Mouse (Mus musculus) lung, embryonic 16.5 days (tissue): Measurements from ENCODE around the gene Hoxd8. TPM values are rescaled to one million over a fixed set of nuclear protein-coding genes. Genes with fewer than 3 reads are reported as not detected.

Source experiments
- ATAC-seq: fragments of 200-750 bp; cut with Nextera tagmentation; 2 replicates; pipeline ENCODE4 v1.8.0; 2017; ENCODE audit warnings: low read depth, mild to moderate bottlenecking, moderate library complexity
- H3K27ac ChIP-seq: fragments of 300-500 bp; sonication (generic); 2 replicates; pipeline ENCODE4 v1.5.1; 2014; ENCODE audit warnings: mild to moderate bottlenecking, control low read depth, low read length
- H3K27me3 ChIP-seq: fragments of 300-500 bp; sonication (generic); 2 replicates; pipeline ENCODE4 v1.6.1; 2014; ENCODE audit warnings: low read depth, low read length, mixed read lengths; ENCODE audit not compliant: control insufficient read depth, insufficient read depth
- H3K36me3 ChIP-seq: fragments of 300-500 bp; sonication (generic); 2 replicates; pipeline ENCODE4 v1.6.1; 2014; ENCODE audit warnings: low read length; ENCODE audit not compliant: control insufficient read depth, insufficient read depth
- H3K4me1 ChIP-seq: fragments of 300-500 bp; sonication (generic); replicated peaks from 2 replicates; pipeline ENCODE4 v1.6.1; 2014; ENCODE audit warnings: low read length, mixed read lengths; ENCODE audit not compliant: control insufficient read depth, insufficient read depth
- H3K4me2 ChIP-seq: fragments of 300-500 bp; sonication (generic); 2 replicates; pipeline ENCODE4 v1.6.1; 2014; ENCODE audit warnings: low read depth, low read length, control low read depth
- H3K4me3 ChIP-seq: fragments of 300-500 bp; sonication (generic); 2 replicates; pipeline ENCODE4 v1.5.1; 2014; ENCODE audit warnings: mild to moderate bottlenecking, low read length, control low read depth
- H3K9ac ChIP-seq: fragments of 300-500 bp; sonication (generic); 2 replicates; pipeline ENCODE4 v1.6.1; 2014; ENCODE audit warnings: low read length, control low read depth
- H3K9me3 ChIP-seq: fragments of 300-500 bp; sonication (generic); 2 replicates; pipeline ENCODE4 v1.6.1; 2016; ENCODE audit warnings: low read length; ENCODE audit not compliant: control insufficient read depth
- WGBS: fragments of 180-500 bp; shearing (Covaris S2); extraction: QIAGEN DNeasy Blood & Tissue Kit; methylation state at CpG from one replicate; pipeline ENCODE4 v1.1.7; 2014; 5-methylcytosine and 5-hydroxymethylcytosine counted together
- polyA plus RNA-seq: library from polyadenylated mRNA; unstranded; fragments of >200 nt; fragmentation: Nextera tagmentation; extraction: Ambion mirVana; gene quantifications from 2 replicates; pipeline ENCODE4 v1.2.1, GENCODE M21; 2015

The Hoxd8 gene
- polyA plus RNA-seq, 1 experiment from 2014 or later = 0.20 TPM

- Histone ChIP-seq H3K27me3 (peaks cover 87% of the 10 kb centered on the region), H3K36me3 (no peaks in the 10 kb centered on the region), H3K9ac (no peak overlapping the region), H3K4me3 (no peak overlapping the region), H3K9me3 (no peaks in the 10 kb centered on the region), H3K4me2 (no peak overlapping the region), H3K4me1 (no peaks in the 10 kb centered on the region), H3K27ac (no peak overlapping the region)
- no peak for ATAC-seq
- WGBS = 8% methylated on average over 8 of the region's 8 CpGs
These were observed 14.1 kb upstream of the Hoxd8 start for GRCm38 (mm10) chr2:74690338-74690716.

GRCm38 (mm10) chr2:74691022-74691951 is 13.1 kb upstream of the Hoxd8 start, which contains the start of gene Hoxd10:
TSS of gene Hoxd10 (plus strand) at chr2:74691924.
- 2% methylated on average over 56 of the region's 56 CpGs for WGBS
- Histone ChIP-seq H3K36me3 (no peaks in the 10 kb centered on the region), H3K27me3 (peaks cover 93% of the 10 kb centered on the region), H3K27ac (no peak within 1 kb of the TSS), H3K9ac (no peak within 1 kb of the TSS), H3K4me3 (0 out of 2 replicates have a peak within 1 kb of the TSS, but pooled peaks have one; percentile 19), H3K4me1 (no peaks in the 10 kb centered on the region), H3K4me2 (no peak within 1 kb of the TSS), H3K9me3 (no peaks in the 10 kb centered on the region)
- ATAC-seq = peak; percentile 87

GRCm38 (mm10) chr2:74691995-74692807 is 12.2 kb upstream of the Hoxd8 start:
- H3K4me1 ChIP-seq = no peaks in the 10 kb centered on the region
- 4% methylated on average over 35 of the region's 35 CpGs for WGBS
- no peak overlapping the region for H3K9ac ChIP-seq

GRCm38 (mm10) chr2:74692808-74693431 is 11.5 kb upstream of the Hoxd8 start:
- 1% methylated on average over 20 of the region's 20 CpGs for WGBS
- H3K4me1 ChIP-seq = peaks cover 2% of the 10 kb centered on the region; the same call in 1 of the 2 replicates
- H3K36me3 ChIP-seq = no peaks in the 10 kb centered on the region
- H3K4me3 ChIP-seq = no peak overlapping the region
- H3K27me3 ChIP-seq = peaks cover 93% of the 10 kb centered on the region
- H3K9ac ChIP-seq = no peak overlapping the region
- no peak overlapping the region for H3K4me2 ChIP-seq
- no peak for ATAC-seq
- H3K9me3 ChIP-seq = no peaks in the 10 kb centered on the region
- no peak overlapping the region for H3K27ac ChIP-seq

More at GRCm38 (mm10) chr2:74691995-74692807, 12.2 kb upstream of the Hoxd8 start:
- ATAC-seq = no peak
- Histone ChIP-seq H3K27me3 (peaks cover 93% of the 10 kb centered on the region), H3K27ac (no peak overlapping the region), H3K4me3 (no peak overlapping the region), H3K36me3 (no peaks in the 10 kb centered on the region), H3K4me2 (no peak overlapping the region), H3K9me3 (no peaks in the 10 kb centered on the region)

GRCm38 (mm10) chr2:74693432-74693827 is 11.0 kb upstream of the Hoxd8 start:
- H3K9me3 ChIP-seq = no peaks in the 10 kb centered on the region
- H3K4me3 ChIP-seq = no peak overlapping the region
- WGBS = 7% methylated on average over 4 of the region's 4 CpGs
- H3K27ac ChIP-seq = no peak overlapping the region
- H3K4me2 ChIP-seq = no peak overlapping the region
- H3K27me3 ChIP-seq = peaks cover 93% of the 10 kb centered on the region
- no peak overlapping the region for H3K9ac ChIP-seq
- peaks cover 4% of the 10 kb centered on the region for H3K4me1 ChIP-seq
- no peaks in the 10 kb centered on the region for H3K36me3 ChIP-seq
- ATAC-seq = no peak

GRCm38 (mm10) chr2:74694066-74694465 is 10.3 kb upstream of the Hoxd8 start:
- H3K36me3 ChIP-seq = no peaks in the 10 kb centered on the region
- WGBS = 3% methylated on average over 16 of the region's 16 CpGs
- H3K4me2 ChIP-seq = no peak overlapping the region
- no peak overlapping the region for H3K4me3 ChIP-seq
- H3K9me3 ChIP-seq = no peaks in the 10 kb centered on the region
- no peak overlapping the region for H3K9ac ChIP-seq
- H3K4me1 ChIP-seq = peaks cover 4% of the 10 kb centered on the region
- ATAC-seq = no peak
- no peak overlapping the region for H3K27ac ChIP-seq
- peaks cover 94% of the 10 kb centered on the region for H3K27me3 ChIP-seq

GRCm38 (mm10) chr2:74695383-74695782 is 9.0 kb upstream of the Hoxd8 start:
- Histone ChIP-seq H3K27ac (no peak overlapping the region), H3K36me3 (no peaks in the 10 kb centered on the region), H3K27me3 (peaks cover 96% of the 10 kb centered on the region), H3K4me3 (no peak overlapping the region), H3K9ac (no peak overlapping the region), H3K4me2 (no peak overlapping the region), H3K9me3 (no peaks in the 10 kb centered on the region), H3K4me1 (peaks cover 4% of the 10 kb centered on the region)
- no peak for ATAC-seq
- WGBS = 5% methylated on average over 1 of the region's 1 CpGs

GRCm38 (mm10) chr2:74695813-74696430 is 8.5 kb upstream of the Hoxd8 start:
- no peak for ATAC-seq
- H3K36me3 ChIP-seq = no peaks in the 10 kb centered on the region
- no peaks in the 10 kb centered on the region for H3K9me3 ChIP-seq
- H3K27ac ChIP-seq = no peak overlapping the region
- H3K4me2 ChIP-seq = no peak overlapping the region
- peaks cover 4% of the 10 kb centered on the region for H3K4me1 ChIP-seq
- 3% methylated on average over 7 of the region's 7 CpGs for WGBS
- H3K27me3 ChIP-seq = peaks cover 100% of the 10 kb centered on the region
- H3K4me3 ChIP-seq = no peak overlapping the region
- no peak overlapping the region for H3K9ac ChIP-seq
